Mouse (Mus musculus) heart, embryonic 14.5 days (tissue): Measurements from ENCODE around the gene Olfr785. TPM values are rescaled to one million over a fixed set of nuclear protein-coding genes. Genes with fewer than 3 reads are reported as not detected.

Experiments
- polyA plus RNA-seq: library from polyadenylated mRNA; unstranded; fragments of >200 nt; fragmentation: Nextera tagmentation; extraction: Ambion mirVana; gene quantifications from 2 replicates; pipeline ENCODE4 v1.2.1, GENCODE M21; 2014

Olfr785 gene
- polyA plus RNA-seq, 1 experiment from 2014 or later, result not detected

Other genes with a start within 250 kb of the Olfr785 start
- not detected in 2 replicates for gene Olfr771, start 240.7 kb upstream of the Olfr785 start, polyA plus RNA-seq
- gene Olfr772, start 227.5 kb upstream of the Olfr785 start, polyA plus RNA-seq, result not detected in 2 replicates
- gene Olfr773, start 218.0 kb upstream of the Olfr785 start, polyA plus RNA-seq, result not detected in 2 replicates
- not detected in 2 replicates for gene Olfr774, start 169.2 kb upstream of the Olfr785 start, polyA plus RNA-seq
- not detected in 2 replicates for gene Olfr775, start 157.0 kb upstream of the Olfr785 start, polyA plus RNA-seq
- gene Olfr776, start 146.3 kb upstream of the Olfr785 start, polyA plus RNA-seq, result not detected in 2 replicates
- gene Olfr777, start 133.9 kb upstream of the Olfr785 start, polyA plus RNA-seq, result not detected in 2 replicates
- gene Olfr780, start 87.3 kb upstream of the Olfr785 start, polyA plus RNA-seq, result not detected in 2 replicates
- not detected in 2 replicates for gene Olfr781, start 76.6 kb upstream of the Olfr785 start, polyA plus RNA-seq
- gene Olfr782, start 56.6 kb upstream of the Olfr785 start, polyA plus RNA-seq, result not detected in 2 replicates
- gene Olfr784, start 21.3 kb upstream of the Olfr785 start, polyA plus RNA-seq, result 0.08 and 0.09 TPM in 2 replicates
- not detected in 2 replicates for gene Olfr786, start 21.9 kb downstream of the Olfr785 start, polyA plus RNA-seq
- gene Olfr787, start 56.4 kb downstream of the Olfr785 start, polyA plus RNA-seq, result not detected in 2 replicates
- gene Olfr788, start 65.6 kb downstream of the Olfr785 start, polyA plus RNA-seq, result not detected in 2 replicates
- gene Olfr789, start 79.3 kb downstream of the Olfr785 start, polyA plus RNA-seq, result not detected in 2 replicates
- gene Olfr790, start 93.1 kb downstream of the Olfr785 start, polyA plus RNA-seq, result not detected in 2 replicates
- gene Olfr791, start 116.4 kb downstream of the Olfr785 start, polyA plus RNA-seq, result not detected in 2 replicates
- not detected in 2 replicates for gene Olfr792, start 133.7 kb downstream of the Olfr785 start, polyA plus RNA-seq
- not detected in 2 replicates for gene Olfr794, start 162.2 kb downstream of the Olfr785 start, polyA plus RNA-seq
- gene Olfr796, start 207.1 kb downstream of the Olfr785 start, polyA plus RNA-seq, result not detected in 2 replicates
- gene Olfr798, start 222.5 kb downstream of the Olfr785 start, polyA plus RNA-seq, result not detected in 2 replicates
- not detected in 2 replicates for gene Olfr799, start 232.1 kb downstream of the Olfr785 start, polyA plus RNA-seq